Mouse (Mus musculus) cerebellum, adult 9-11 months (tissue): ENCODE data around the gene Zfp423.
A peak's percentile ranks its signal among the peaks of the same experiment; 100 is the strongest.

Experiments used
- DNase-seq: peaks from one replicate; pipeline ENCODE4 v3.0.0; 2022

The Zfp423 gene

DNA sequence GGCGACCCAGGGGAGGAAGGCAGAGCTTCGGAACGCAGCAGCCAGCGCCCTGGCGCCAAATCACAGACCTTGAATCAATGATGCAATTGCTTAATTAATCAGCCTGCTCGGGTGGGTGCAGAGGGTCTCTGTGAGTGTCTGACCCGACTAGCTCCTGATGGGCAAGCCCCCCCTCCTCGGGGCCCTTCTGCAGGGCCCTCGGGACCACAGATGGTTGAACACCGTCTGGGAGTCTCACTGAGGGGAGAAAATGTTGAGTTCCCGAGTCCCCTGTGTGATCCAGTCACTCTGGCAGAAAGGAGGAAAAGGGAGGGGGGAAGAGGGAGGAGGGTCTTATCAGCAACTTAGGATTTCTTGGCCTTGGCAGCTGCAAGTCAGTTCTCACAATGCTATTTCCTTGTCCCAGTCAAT, 124.0 kb downstream of the Zfp423 start:
- no peak for DNase-seq

DNA sequence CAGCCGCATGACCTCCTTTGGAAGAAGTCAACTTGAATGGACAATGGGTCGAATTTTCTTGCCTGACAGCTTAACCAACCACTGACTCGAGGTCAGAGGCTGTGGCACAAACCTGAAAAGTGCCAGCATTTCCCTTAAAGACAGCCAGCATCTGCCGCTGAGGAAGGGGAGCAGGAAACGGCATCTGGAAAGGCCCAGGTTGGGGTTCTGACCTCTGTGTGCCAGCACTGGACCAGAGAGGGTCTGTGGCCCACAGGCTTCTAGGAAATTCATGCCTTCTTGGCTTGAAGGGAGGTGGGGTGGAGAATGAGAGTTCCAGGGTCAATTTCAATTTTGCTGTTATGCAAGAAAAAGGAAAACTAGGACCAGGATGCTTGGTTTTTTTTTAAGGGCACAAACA, 124.7 kb downstream of the Zfp423 start:
- no peak for DNase-seq

DNA sequence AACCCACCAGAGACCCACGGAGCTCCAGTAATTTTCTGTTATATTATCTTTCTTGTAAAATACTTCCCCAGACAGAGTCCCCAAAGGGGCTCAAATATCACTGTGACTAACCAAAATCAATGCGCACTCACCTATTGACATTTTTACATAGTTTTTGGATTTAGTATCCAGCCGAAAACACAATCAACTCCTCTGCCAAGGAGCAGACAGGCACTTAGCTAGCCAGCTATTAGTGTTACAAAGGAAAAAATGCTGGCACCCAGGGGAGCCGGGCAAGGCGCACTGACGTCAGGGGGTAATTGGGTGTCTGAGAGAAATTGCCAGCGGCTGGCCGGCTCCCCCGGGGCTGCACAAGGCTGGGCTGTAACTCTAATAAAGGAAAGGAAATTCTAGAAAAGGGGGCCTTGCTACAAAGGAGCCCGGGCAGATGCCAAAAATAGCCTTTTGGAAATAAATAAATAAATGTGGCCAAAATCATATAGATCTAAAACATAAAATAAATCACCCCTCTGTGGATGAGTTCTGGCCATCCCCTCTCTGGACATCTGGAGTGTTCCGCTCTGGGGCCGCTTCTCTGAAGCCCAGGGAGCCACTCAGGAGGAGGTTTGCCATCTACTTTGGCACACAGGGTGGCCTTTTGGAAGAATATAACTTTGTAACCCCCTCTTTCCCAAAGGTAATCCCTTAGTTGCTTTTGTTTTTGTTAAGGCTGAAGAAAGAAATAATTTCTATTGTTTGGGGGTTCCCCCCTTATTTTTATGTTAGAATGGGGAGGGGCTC, 125.4 kb downstream of the Zfp423 start:
- no peak for DNase-seq

DNA sequence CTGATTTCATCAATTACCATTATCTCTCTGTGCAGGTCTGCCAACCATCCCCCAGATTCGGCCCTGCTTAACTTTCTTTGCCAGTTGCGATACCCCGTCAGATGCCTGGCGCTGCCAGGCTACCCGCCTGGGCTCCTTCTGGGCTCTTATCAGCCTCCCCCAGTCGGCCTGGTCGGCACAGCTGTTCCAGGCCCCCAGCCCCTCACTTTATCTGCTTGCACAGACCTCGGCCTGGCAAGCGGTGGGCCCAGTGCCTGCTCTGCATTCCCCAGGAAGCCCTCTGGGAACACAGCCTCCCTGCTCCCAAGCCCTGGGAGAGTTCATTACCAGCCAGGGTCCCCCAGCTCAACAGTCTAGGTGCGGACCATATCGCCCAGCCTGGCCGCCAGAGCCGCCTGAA, 126.1 kb downstream of the Zfp423 start:
- DNase-seq, result no peak

DNA sequence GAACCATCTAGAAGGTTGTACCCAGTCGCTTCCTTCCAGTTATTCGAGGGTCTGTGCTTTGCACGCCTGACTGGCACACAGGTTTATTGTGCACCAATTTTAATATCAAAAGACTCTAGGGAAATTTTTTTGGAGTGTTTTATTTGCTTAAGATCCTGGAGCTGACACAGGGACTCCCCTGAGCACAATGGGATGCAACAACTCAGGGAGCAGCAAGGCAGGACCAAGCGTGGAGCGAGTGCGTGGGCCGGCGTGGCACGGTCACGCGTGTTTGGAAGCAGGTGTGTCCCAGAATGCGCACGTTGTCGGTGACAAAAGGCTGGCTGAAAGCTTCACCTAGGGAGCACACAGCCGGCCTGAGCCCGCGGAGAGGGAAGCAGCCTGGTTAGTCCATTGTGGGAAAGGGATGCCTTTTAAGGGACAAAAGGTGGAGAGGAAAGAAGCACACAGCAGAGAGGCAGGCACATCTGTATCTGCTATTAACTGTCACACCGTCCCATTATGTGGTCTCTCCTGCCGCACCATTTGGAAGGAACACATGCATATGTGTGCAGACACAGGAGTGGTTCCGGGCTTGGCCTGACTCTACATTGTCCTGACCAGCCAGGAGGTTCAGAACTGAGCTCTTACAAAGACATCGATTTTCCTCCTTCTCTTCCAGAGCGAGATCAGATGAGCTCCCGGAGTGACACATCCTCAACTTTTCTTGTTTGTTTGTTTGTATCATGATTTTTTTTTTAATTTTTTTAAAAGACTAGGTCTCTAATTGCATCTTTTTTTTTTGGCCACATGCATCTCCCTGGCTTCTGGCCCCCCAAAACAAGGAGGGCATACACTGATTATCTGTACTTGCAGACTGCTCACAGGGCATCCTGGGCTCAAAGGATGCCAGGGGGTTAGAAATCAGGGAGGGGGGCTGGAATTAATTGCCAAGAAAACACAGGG, 126.7 kb downstream of the Zfp423 start:
- no peak for DNase-seq

- DNase-seq, result no peak
Observed at GRCm38 (mm10) chr8:87831567-87831966, 127.8 kb downstream of the Zfp423 start.

DNA sequence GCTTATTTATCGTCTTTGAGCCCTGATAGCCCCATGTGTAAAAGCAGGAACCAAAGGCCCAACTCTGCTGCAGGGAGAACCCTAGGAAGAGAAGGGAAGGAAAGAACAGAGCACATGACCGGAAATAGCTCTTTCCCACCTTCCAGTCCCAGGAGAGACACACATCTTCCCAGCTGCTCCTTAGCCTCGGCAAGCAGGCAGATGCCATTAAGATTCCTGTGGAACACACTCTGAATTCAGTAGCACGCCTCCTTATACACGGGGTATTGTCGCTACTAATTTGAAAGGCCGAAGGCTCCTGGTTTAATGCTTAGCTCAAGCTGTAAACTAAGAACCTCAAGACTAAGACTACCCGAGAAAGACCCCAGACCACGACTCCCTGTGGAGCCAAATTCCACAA, 128.3 kb downstream of the Zfp423 start:
- no peak for DNase-seq

- DNase-seq, result no peak
Observed at GRCm38 (mm10) chr8:87830200-87830599, 129.2 kb downstream of the Zfp423 start.

- no peak for DNase-seq
Observed at GRCm38 (mm10) chr8:87826013-87826660, 133.3 kb downstream of the Zfp423 start.

- DNase-seq, result no peak
Observed at GRCm38 (mm10) chr8:87823172-87823571, 136.2 kb downstream of the Zfp423 start.

- DNase-seq, result no peak
Observed at GRCm38 (mm10) chr8:87822690-87823089, 136.7 kb downstream of the Zfp423 start.

DNA sequence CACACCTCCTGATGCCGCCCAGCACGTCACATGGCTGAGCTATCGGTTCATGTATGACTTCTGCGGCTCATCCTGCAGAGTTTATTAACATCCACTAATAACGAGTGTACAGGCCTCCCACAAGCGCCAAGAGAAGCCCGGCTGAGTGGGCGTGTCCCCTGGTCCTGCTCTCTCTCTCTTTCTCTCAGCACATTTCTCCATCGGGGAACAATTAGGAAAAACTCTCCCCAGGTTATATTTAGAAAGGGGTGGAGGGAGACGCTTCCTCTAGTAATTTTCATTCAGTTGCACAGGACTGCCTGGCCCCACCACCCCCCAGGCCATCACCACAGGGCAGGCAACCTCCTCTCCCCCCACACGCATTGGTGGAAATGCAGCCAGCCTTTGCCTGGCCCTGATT, 137.2 kb downstream of the Zfp423 start:
- DNase-seq, result no peak

DNA sequence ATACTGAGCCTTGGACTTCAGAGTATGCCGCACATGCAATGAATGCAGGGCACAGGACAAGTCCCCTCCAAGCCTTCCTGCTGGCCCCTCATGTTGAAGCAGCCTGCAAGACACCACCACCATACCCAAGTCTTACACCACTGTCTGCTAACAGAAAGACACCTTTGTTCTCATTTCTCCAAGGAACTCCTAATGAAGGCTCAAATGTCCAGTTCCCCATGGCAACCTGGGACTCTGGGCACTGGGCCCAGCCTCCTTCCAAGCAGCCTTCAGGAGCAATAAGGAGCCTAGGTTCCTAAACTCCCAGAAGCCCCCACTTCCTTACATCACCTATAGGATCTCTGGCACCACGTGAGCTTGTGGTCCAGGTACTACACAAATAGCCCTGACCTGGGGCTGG, 137.7 kb downstream of the Zfp423 start:
- no peak for DNase-seq

DNA sequence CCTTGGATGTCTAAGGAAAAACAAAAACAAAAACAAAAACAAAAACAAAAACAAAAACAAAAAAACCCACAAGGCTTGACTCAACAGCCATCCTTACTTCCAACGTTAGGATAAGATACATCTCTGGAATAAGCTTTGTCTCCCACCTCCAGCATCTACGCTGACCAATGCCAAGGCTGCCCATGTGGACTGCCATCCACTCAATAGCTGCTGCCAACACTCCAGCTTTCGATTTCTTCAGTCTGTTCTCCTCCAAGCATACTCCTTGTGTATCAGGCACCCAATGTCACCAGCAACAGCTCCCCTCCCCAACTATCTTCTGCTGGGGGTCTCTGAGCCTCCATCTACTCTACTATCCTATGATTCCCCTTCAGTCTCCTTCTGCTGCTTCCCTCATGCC, 140.1 kb downstream of the Zfp423 start:
- no peak for DNase-seq

DNA sequence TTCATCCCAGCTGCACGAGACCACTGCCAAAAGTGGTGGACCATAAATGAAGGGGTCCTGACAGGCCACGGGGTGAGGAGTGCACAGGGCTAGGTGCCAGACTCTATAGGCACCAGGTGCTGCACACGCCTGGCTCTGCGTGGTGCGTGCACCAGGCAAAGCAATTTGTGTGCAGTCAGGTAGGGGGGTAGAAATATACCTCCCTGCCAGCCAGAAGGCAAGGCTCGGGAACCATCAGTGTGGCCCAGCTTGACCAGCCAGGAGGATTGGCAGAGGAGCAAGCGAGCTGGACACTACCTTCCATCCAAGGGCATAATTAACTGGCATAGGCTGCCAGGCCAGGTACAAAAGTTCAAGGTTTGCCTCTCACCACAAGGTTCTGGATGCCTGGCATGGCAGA, 140.9 kb downstream of the Zfp423 start:
- DNase-seq, result peak; percentile 67

DNA sequence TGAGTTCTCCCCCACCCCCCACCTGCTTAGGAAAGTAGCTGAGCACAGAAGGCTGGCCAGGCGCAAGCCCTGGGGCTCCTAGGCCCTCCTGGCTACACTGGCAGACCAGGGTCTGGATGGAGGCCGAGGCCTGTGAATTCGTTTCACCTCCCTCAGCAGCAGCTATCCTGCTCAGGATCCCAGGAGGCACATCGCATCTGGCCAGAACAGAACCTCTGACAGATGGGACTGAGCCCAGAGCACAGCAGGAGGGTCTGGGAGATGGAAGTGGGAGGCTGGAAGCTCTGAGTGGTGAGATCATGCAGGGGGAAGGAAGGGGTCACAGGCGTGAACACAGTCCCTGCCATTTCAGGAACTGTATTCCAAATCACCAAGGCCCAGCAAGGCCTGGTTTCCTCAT, 143.3 kb downstream of the Zfp423 start:
- no peak for DNase-seq

DNA sequence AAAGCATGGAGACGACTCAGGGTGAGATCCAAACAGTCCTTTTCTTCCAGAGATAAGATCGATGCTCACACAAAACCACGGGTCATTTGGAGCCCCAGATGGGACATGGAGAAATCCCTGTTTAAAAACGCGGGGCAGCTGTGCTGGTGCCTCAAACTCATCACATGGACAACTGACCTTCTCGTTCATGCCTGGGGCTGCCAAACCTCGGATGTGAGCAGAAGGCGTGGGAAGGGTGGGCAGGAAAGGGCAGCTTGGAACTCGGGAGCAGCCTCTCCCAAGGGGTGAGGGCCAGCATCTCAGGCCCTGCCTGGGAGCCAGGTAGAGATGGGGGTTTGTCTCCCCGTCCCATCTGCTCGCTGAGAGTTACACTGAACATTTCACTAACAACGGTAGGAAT, 146.7 kb downstream of the Zfp423 start:
- DNase-seq, result no peak

DNA sequence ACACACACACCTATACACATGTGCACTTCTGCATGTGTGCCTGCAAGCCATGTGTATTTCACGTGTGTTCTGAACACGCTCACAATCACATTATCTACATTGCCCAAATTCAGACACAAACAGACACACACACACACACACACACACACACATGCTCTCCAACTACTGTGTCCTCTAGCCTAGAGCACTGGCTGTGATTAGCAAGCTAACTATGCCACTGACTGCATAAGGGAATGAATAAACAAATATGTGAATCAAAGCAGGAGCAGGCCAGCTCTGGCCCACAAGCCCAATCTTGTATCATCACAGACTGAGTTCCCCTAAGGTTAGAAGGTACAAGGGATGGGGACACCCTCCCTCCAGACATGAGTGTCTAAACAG, 147.3 kb downstream of the Zfp423 start:
- no peak for DNase-seq

GRCm38 (mm10) chr8:87811399-87812068, 147.9 kb downstream of the Zfp423 start:
- peak; percentile 53 for DNase-seq

DNA sequence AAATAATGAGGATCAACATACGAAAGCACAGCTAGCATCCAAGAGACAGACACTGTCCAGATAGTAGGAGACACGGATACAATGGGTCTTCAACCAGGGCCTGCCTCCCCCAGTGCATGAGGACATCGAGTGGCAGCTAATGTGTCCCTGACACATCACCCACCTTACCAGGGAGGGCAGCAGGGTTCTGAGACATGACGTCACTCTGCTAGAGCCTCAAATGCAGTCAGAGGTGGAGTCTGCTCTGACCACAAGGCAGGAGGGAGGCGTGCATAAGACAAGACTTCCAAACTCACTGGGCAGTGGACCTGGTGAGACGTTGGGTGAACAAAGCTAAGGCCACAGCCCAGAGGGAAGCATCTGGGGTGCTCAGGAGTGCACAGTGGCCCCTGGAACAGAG, 148.6 kb downstream of the Zfp423 start:
- no peak for DNase-seq

- peak; percentile 25 for DNase-seq
Observed at GRCm38 (mm10) chr8:87804327-87804900, 155.0 kb downstream of the Zfp423 start.

- no peak for DNase-seq
Observed at GRCm38 (mm10) chr8:87803437-87803836, 156.0 kb downstream of the Zfp423 start.

- DNase-seq, result no peak
Observed at GRCm38 (mm10) chr8:87802571-87802970, 156.8 kb downstream of the Zfp423 start.
